Mouse (Mus musculus) lung, embryonic 16.5 days (tissue): ENCODE data around the gene Ube2h. TPM values are rescaled to one million over a fixed set of nuclear protein-coding genes. Genes with fewer than 3 reads are reported as not detected.

Experiments
- ATAC-seq: fragments of 200-750 bp; cut with Nextera tagmentation; 2 replicates; pipeline ENCODE4 v1.8.0; 2017; ENCODE audit warnings: low read depth, mild to moderate bottlenecking, moderate library complexity
- H3K27ac ChIP-seq: fragments of 300-500 bp; sonication (generic); 2 replicates; pipeline ENCODE4 v1.5.1; 2014; ENCODE audit warnings: mild to moderate bottlenecking, control low read depth, low read length
- H3K27me3 ChIP-seq: fragments of 300-500 bp; sonication (generic); 2 replicates; pipeline ENCODE4 v1.6.1; 2014; ENCODE audit warnings: low read depth, low read length, mixed read lengths; ENCODE audit not compliant: control insufficient read depth, insufficient read depth
- H3K36me3 ChIP-seq: fragments of 300-500 bp; sonication (generic); 2 replicates; pipeline ENCODE4 v1.6.1; 2014; ENCODE audit warnings: low read length; ENCODE audit not compliant: control insufficient read depth, insufficient read depth
- H3K4me1 ChIP-seq: fragments of 300-500 bp; sonication (generic); replicated peaks from 2 replicates; pipeline ENCODE4 v1.6.1; 2014; ENCODE audit warnings: low read length, mixed read lengths; ENCODE audit not compliant: control insufficient read depth, insufficient read depth
- H3K4me2 ChIP-seq: fragments of 300-500 bp; sonication (generic); 2 replicates; pipeline ENCODE4 v1.6.1; 2014; ENCODE audit warnings: low read depth, low read length, control low read depth
- H3K4me3 ChIP-seq: fragments of 300-500 bp; sonication (generic); 2 replicates; pipeline ENCODE4 v1.5.1; 2014; ENCODE audit warnings: mild to moderate bottlenecking, low read length, control low read depth
- H3K9ac ChIP-seq: fragments of 300-500 bp; sonication (generic); 2 replicates; pipeline ENCODE4 v1.6.1; 2014; ENCODE audit warnings: low read length, control low read depth
- H3K9me3 ChIP-seq: fragments of 300-500 bp; sonication (generic); 2 replicates; pipeline ENCODE4 v1.6.1; 2016; ENCODE audit warnings: low read length; ENCODE audit not compliant: control insufficient read depth
- WGBS: fragments of 180-500 bp; shearing (Covaris S2); extraction: QIAGEN DNeasy Blood & Tissue Kit; methylation state at CpG from one replicate; pipeline ENCODE4 v1.1.7; 2014; 5-methylcytosine and 5-hydroxymethylcytosine counted together
- polyA plus RNA-seq: library from polyadenylated mRNA; unstranded; fragments of >200 nt; fragmentation: Nextera tagmentation; extraction: Ambion mirVana; gene quantifications from 2 replicates; pipeline ENCODE4 v1.2.1, GENCODE M21; 2015

Ube2h gene
- polyA plus RNA-seq, 1 experiment from 2014 or later = 42.5 TPM

GRCm38 (mm10) chr6:30267486-30267885 lies 36.9 kb downstream of the Ube2h start:
- Histone ChIP-seq H3K27me3 (no peaks in the 10 kb centered on the region), H3K4me1 (no peaks in the 10 kb centered on the region; the same call in 1 of the 2 replicates), H3K9ac (no peak overlapping the region), H3K4me3 (no peak overlapping the region), H3K9me3 (no peaks in the 10 kb centered on the region), H3K27ac (no peak overlapping the region), H3K36me3 (peaks cover 19% of the 10 kb centered on the region), H3K4me2 (no peak overlapping the region)
- ATAC-seq = no peak
- WGBS = 90% methylated on average over 7 of the region's 7 CpGs

DNA sequence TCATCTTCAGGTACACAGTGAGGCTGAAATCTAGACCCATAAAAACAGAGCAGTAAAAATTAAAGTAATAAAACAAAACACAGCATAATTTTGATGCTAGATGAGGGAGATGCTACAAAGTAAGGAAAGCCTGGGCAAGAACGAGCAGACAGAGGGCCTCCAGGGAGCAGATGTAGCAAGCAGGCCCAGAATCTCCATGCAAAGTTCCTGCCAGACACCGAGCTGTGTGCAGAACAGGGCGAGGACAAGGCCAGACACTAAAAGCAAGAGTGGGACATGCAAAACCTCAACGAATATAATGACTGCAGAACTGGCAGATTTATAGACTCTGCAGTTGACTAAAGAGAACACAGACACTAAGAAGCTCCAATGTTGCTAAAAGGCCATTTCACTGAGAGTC lies 38.9 kb downstream of the Ube2h start:
- Histone ChIP-seq H3K36me3 (peaks cover 15% of the 10 kb centered on the region), H3K9me3 (no peaks in the 10 kb centered on the region), H3K27me3 (no peaks in the 10 kb centered on the region), H3K4me3 (no peak overlapping the region), H3K4me1 (no peaks in the 10 kb centered on the region; the same call in none of the 2 replicates), H3K4me2 (no peak overlapping the region), H3K27ac (no peak overlapping the region), H3K9ac (no peak overlapping the region)
- 90% methylated on average over 4 of the region's 4 CpGs for WGBS
- no peak for ATAC-seq

GRCm38 (mm10) chr6:30263053-30263452 lies 41.3 kb downstream of the Ube2h start:
- Histone ChIP-seq H3K9ac (no peak overlapping the region), H3K4me1 (no peaks in the 10 kb centered on the region; the same call in none of the 2 replicates), H3K4me2 (no peak overlapping the region), H3K27me3 (no peaks in the 10 kb centered on the region), H3K36me3 (peaks cover 26% of the 10 kb centered on the region), H3K4me3 (no peak overlapping the region), H3K9me3 (no peaks in the 10 kb centered on the region), H3K27ac (no peak overlapping the region)
- 46% methylated on average over 4 of the region's 4 CpGs for WGBS
- ATAC-seq = no peak

DNA sequence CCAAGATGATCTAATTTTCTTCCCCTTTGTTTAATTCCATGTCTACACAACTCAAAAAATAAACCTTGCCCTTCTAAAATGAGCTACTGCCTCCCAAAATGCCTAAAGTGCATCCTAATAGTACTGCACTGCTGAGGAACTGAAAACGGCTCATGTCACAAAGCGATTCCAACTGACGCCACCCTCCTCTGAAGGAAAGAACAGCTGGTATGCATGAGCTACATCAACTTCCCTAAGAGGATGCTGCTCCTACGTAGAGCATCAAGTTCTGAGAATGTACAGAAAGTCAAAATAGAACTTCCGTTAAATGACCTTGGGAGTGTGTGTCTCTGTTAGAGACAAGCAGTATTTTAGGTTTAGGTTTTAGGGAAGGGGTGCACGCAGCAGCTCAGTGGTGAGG lies 45.1 kb downstream of the Ube2h start:
- no peak for ATAC-seq
- Histone ChIP-seq H3K9ac (no peak overlapping the region), H3K9me3 (no peaks in the 10 kb centered on the region), H3K4me2 (no peak overlapping the region), H3K4me3 (no peak overlapping the region), H3K4me1 (no peaks in the 10 kb centered on the region; the same call in none of the 2 replicates), H3K36me3 (peaks cover 24% of the 10 kb centered on the region), H3K27ac (no peak overlapping the region), H3K27me3 (no peaks in the 10 kb centered on the region)
- WGBS = 86% methylated on average over 6 of the region's 6 CpGs

DNA sequence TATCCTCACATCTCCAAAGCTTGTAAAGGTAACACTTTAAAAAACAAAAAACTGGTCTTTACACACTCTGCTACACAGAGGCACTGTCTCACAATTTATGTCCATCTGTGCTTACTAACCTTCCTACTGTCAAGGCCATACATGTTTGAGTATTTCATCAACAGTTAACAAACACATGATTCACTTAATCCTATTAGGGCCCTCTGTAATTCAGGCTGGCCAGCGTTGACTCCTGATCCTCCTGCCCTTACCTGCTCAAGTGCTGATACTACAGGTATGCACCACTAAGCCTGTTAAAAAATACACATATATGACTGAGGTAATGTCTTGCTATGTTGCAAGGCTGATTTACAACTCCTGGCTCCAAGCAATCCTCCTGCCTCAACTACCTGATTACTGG lies 46.4 kb downstream of the Ube2h start:
- no peak overlapping the region for H3K4me3 ChIP-seq
- no peaks in the 10 kb centered on the region; the same call in none of the 2 replicates for H3K4me1 ChIP-seq
- H3K4me2 ChIP-seq = no peak overlapping the region
- no peak for ATAC-seq
- no peaks in the 10 kb centered on the region for H3K9me3 ChIP-seq
- no peaks in the 10 kb centered on the region for H3K27me3 ChIP-seq
- no peak overlapping the region for H3K9ac ChIP-seq
- WGBS = 78% methylated on average over 1 of the region's 1 CpGs
- H3K36me3 ChIP-seq = peaks cover 24% of the 10 kb centered on the region
- no peak overlapping the region for H3K27ac ChIP-seq

DNA sequence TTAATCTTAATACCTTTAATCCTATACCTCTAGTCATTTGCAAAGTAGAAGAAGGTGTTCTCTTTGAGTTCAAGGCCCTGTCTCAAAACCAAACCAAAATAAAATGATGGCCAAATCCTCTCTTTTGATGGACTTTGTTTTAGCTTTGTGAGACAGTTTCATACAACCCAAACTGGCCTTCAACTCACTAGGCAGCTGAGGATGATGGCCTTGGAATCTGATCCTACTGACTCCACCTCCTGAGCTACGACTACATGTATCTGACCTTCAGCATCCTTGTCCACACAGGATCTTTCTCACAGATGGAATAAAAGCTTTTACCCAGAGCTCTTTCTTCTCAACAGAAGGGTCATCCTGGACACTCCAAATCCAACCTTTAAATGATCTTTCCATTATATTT lies 48.5 kb downstream of the Ube2h start:
- Histone ChIP-seq H3K4me2 (no peak overlapping the region), H3K4me3 (no peak overlapping the region), H3K36me3 (peaks cover 36% of the 10 kb centered on the region), H3K27ac (no peak overlapping the region), H3K9ac (no peak overlapping the region), H3K27me3 (no peaks in the 10 kb centered on the region), H3K4me1 (no peaks in the 10 kb centered on the region), H3K9me3 (no peaks in the 10 kb centered on the region)
- WGBS = 89% methylated on average over 1 of the region's 1 CpGs
- ATAC-seq = no peak

DNA sequence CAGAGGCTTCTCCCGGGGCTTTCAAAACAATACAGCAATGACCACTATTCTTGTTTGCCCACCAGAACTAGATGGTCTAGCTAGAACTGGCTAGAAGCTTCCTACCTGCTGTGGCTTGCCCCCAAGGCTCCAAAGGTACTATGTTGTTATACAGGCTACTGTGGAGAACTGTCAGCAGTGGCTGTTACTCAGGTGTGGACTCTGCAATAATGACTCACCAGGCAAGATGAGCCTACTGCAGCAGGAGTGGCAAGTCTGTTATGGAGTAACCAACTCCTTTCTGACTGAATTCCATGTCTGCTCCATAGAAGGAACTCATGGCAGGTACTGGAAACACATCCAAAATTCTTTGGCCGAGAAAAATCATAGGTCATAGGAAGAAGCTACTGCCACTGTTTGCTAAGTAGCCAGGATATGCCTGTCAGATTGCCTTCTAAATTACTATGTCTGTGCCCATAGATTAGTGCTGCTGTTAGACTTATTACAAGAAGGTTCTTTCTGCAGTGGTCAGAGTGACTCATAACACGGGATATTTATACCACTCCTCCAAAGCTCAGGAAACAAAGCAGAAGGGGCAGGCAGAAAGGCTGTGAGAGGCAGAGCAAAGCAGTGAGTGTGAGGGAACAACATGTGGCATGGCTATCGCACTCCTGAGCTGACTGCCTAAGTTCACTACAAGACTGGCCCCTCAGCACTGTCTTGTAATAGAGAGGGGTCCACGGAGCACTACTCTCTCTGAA lies 51.9 kb downstream of the Ube2h start:
- Histone ChIP-seq H3K4me3 (no peak overlapping the region), H3K4me2 (no peak overlapping the region), H3K36me3 (peaks cover 19% of the 10 kb centered on the region), H3K4me1 (no peaks in the 10 kb centered on the region), H3K27ac (no peak overlapping the region), H3K27me3 (no peaks in the 10 kb centered on the region), H3K9ac (no peak overlapping the region), H3K9me3 (no peaks in the 10 kb centered on the region)
- no peak for ATAC-seq
- WGBS = 82% methylated on average over 5 of the region's 5 CpGs

DNA sequence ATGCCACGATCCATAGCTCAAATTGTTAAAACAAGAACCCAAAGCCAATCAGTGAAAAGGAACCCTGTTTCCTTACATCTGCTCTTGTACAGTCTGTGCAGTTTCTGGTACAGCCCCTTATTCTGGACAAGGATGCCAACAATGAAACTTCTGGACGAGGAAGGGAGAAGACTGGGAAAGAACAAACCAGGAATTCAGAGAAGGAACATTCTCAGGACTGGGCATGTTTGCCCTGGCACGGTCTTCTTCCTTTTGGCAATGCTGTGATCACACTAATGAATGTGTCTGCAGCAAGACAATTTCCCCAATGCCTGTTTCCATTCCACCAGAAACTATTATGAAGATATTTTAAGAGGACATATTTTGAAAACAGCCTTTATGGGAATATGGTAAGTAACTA lies 55.6 kb downstream of the Ube2h start:
- H3K9me3 ChIP-seq = no peaks in the 10 kb centered on the region
- peaks cover 12% of the 10 kb centered on the region for H3K36me3 ChIP-seq
- no peaks in the 10 kb centered on the region for H3K27me3 ChIP-seq
- H3K9ac ChIP-seq = no peak overlapping the region
- no peak for ATAC-seq
- 73% methylated on average over 3 of the region's 3 CpGs for WGBS
- no peak overlapping the region for H3K27ac ChIP-seq
- no peaks in the 10 kb centered on the region for H3K4me1 ChIP-seq
- no peak overlapping the region for H3K4me3 ChIP-seq
- H3K4me2 ChIP-seq = no peak overlapping the region

- Histone ChIP-seq H3K9ac (no peak overlapping the region), H3K4me1 (no peaks in the 10 kb centered on the region), H3K27ac (no peak overlapping the region), H3K9me3 (no peaks in the 10 kb centered on the region), H3K4me2 (no peak overlapping the region), H3K27me3 (no peaks in the 10 kb centered on the region), H3K36me3 (no peaks in the 10 kb centered on the region), H3K4me3 (no peak overlapping the region)
- WGBS = 75% methylated on average over 5 of the region's 5 CpGs
- ATAC-seq = no peak
Observed at GRCm38 (mm10) chr6:30245940-30246339, 58.4 kb downstream of the Ube2h start.
